Mouse (Mus musculus): ENCODE data around the gene Obscn.

DNA sequence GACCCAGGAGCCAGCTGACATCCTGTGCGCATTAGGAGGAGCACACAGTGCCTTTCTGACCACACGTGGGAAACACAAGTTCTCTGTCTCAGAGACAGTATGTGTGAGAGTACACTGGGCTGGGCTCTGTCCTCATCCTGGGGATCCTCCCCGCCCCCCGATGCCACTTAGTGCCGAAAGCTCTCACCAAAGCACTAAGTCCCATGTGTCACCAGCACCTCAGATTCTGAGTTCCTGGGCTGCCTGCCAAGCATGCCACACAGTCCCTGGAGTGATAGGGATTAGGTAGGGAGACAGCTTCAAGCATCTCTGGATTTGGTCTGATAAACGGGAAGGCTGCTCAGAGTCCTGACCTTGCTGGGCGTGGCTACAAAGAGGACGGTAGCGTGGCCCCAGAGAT, 145.4 kb downstream of the Obscn start:
- TF ChIP-seq USF2 (conservative IDR thresholded peaks at IDR 0.05; ENCODE audit: low read depth, low read length) (no peak), CTCF (conservative IDR thresholded peaks at IDR 0.05 in 1 of 2, IDR thresholded peaks at IDR 0.05 in 1 of 2; ENCODE audit: low read depth in 2 of 2, low read length in 2 of 2) (no peak), IRF4 (IDR thresholded peaks at IDR 0.05; ENCODE audit: low read depth, low read length) (no peak), POLR2A (IDR thresholded peaks at IDR 0.05; ENCODE audit: low read depth, low read length) (no peak), EP300 (IDR thresholded peaks at IDR 0.05; ENCODE audit: low read length) (no peak), POLR2AphosphoS2 (IDR thresholded peaks at IDR 0.05; ENCODE audit: low read depth, low read length) (no peak)
